Mouse (Mus musculus) heart, embryonic 15.5 days (tissue): ENCODE data around the gene Clec2d. TPM values are rescaled to one million over a fixed set of nuclear protein-coding genes. Genes with fewer than 3 reads are reported as not detected.
"Not testable (repeated sequence)": the region's sequence is repeated elsewhere in the genome, so short reads cannot be mapped to it uniquely, and the experiment has no call there.

Experiments used
- ATAC-seq: fragments of 200-750 bp; cut with Nextera tagmentation; replicated peaks from 2 replicates; pipeline ENCODE4 v1.8.0; 2017; ENCODE audit warnings: low read depth, moderate TSS enrichment; ENCODE audit not compliant: insufficient number of reproducible peaks, insufficient read depth, low FRiP score
- H3K27ac ChIP-seq: fragments of 300-500 bp; sonication (generic); 2 replicates; pipeline ENCODE4 v1.5.1; 2015; ENCODE audit warnings: mild to moderate bottlenecking, inconsistent platforms
- H3K27me3 ChIP-seq: fragments of 300-500 bp; sonication (generic); 2 replicates; pipeline ENCODE4 v1.6.1; 2015; ENCODE audit warnings: inconsistent platforms
- H3K36me3 ChIP-seq: fragments of 300-500 bp; sonication (generic); 2 replicates; pipeline ENCODE4 v1.6.1; 2015; ENCODE audit warnings: mild to moderate bottlenecking, inconsistent platforms
- H3K4me1 ChIP-seq: fragments of 300-500 bp; sonication (generic); replicated peaks from 2 replicates; pipeline ENCODE4 v1.6.1; 2015; ENCODE audit warnings: inconsistent platforms
- H3K4me2 ChIP-seq: fragments of 300-500 bp; sonication (generic); 2 replicates; pipeline ENCODE4 v1.6.1; 2015; ENCODE audit warnings: inconsistent platforms, mild to moderate bottlenecking, moderate library complexity
- H3K4me3 ChIP-seq: fragments of 300-500 bp; sonication (generic); 2 replicates; pipeline ENCODE4 v1.5.1; 2015; ENCODE audit warnings: mild to moderate bottlenecking, inconsistent platforms
- H3K9ac ChIP-seq: fragments of 300-500 bp; sonication (generic); 2 replicates; pipeline ENCODE4 v1.6.1; 2015; ENCODE audit warnings: mild to moderate bottlenecking, inconsistent platforms
- H3K9me3 ChIP-seq: fragments of 300-500 bp; sonication (generic); replicated peaks from 2 replicates; pipeline ENCODE4 v1.6.1; 2016; ENCODE audit warnings: inconsistent platforms
- WGBS: fragments of 180-500 bp; shearing (Covaris S2); methylation state at CpG from one replicate; pipeline ENCODE4 v1.1.7; 2015; ENCODE audit warnings: mixed read lengths; 5-methylcytosine and 5-hydroxymethylcytosine counted together
- polyA plus RNA-seq: library from polyadenylated mRNA; unstranded; fragments of >200 nt; fragmentation: Nextera tagmentation; extraction: Ambion mirVana; gene quantifications from 2 replicates; pipeline ENCODE4 v1.2.1, GENCODE M21; 2015

Clec2d gene
- polyA plus RNA-seq, 1 experiment from 2014 or later = 0.37 TPM

GRCm38 (mm10) chr6:129187816-129188215 lies 7.4 kb downstream of the Clec2d start:
- H3K36me3 ChIP-seq = peaks cover 31% of the 10 kb centered on the region
- H3K9me3 ChIP-seq, H3K27ac ChIP-seq, H3K4me1 ChIP-seq, H3K4me2 ChIP-seq, ATAC-seq, H3K9ac ChIP-seq, H3K27me3 ChIP-seq, H3K4me3 ChIP-seq: not testable (repeated sequence)
- 89% methylated on average over 3 of the region's 3 CpGs for WGBS

- no peaks in the 10 kb centered on the region for H3K27me3 ChIP-seq
- no peaks in the 10 kb centered on the region for H3K9me3 ChIP-seq
- no peak overlapping the region for H3K4me2 ChIP-seq
- H3K27ac ChIP-seq = no peak overlapping the region
- H3K36me3 ChIP-seq = no peaks in the 10 kb centered on the region
- no peak overlapping the region for H3K9ac ChIP-seq
- H3K4me3 ChIP-seq = no peak overlapping the region
- WGBS = 83% methylated on average over 2 of the region's 2 CpGs
- no peaks in the 10 kb centered on the region for H3K4me1 ChIP-seq
- no peak for ATAC-seq
Measured at GRCm38 (mm10) chr6:129193431-129193830, 13.0 kb downstream of the Clec2d start.

GRCm38 (mm10) chr6:129200066-129200465 lies 19.7 kb downstream of the Clec2d start:
- not testable (repeated sequence) for H3K4me1 ChIP-seq, H3K27ac ChIP-seq, H3K27me3 ChIP-seq, H3K36me3 ChIP-seq, H3K9ac ChIP-seq, H3K4me2 ChIP-seq, H3K9me3 ChIP-seq, H3K4me3 ChIP-seq, ATAC-seq

- WGBS = 83% methylated on average over 1 of the region's 1 CpGs
- H3K9me3 ChIP-seq = no peaks in the 10 kb centered on the region
Measured at GRCm38 (mm10) chr6:129202306-129202705, 21.9 kb downstream of the Clec2d start.

GRCm38 (mm10) chr6:129204342-129204741 lies 23.9 kb downstream of the Clec2d start:
- no peak for ATAC-seq
- Histone ChIP-seq H3K4me3 (no peak overlapping the region), H3K4me2 (no peak overlapping the region), H3K9me3 (no peaks in the 10 kb centered on the region), H3K36me3 (no peaks in the 10 kb centered on the region), H3K9ac (no peak overlapping the region), H3K27ac (no peak overlapping the region), H3K4me1 (no peaks in the 10 kb centered on the region), H3K27me3 (no peaks in the 10 kb centered on the region)
- WGBS = 75% methylated on average over 1 of the region's 1 CpGs

More at GRCm38 (mm10) chr6:129202306-129202705, 21.9 kb downstream of the Clec2d start:
- no peak overlapping the region for H3K9ac ChIP-seq
- no peaks in the 10 kb centered on the region for H3K4me1 ChIP-seq
- H3K4me3 ChIP-seq = no peak overlapping the region
- H3K36me3 ChIP-seq = no peaks in the 10 kb centered on the region
- H3K4me2 ChIP-seq = no peak overlapping the region
- no peak overlapping the region for H3K27ac ChIP-seq
- H3K27me3 ChIP-seq = no peaks in the 10 kb centered on the region
- no peak for ATAC-seq

GRCm38 (mm10) chr6:129204838-129205237 lies 24.4 kb downstream of the Clec2d start:
- Histone ChIP-seq H3K4me1 (no peaks in the 10 kb centered on the region), H3K9me3 (no peaks in the 10 kb centered on the region), H3K9ac (no peak overlapping the region), H3K4me3 (no peak overlapping the region), H3K27ac (no peak overlapping the region), H3K27me3 (no peaks in the 10 kb centered on the region), H3K4me2 (no peak overlapping the region), H3K36me3 (no peaks in the 10 kb centered on the region)
- no peak for ATAC-seq
- WGBS = 76% methylated on average over 3 of the region's 3 CpGs

- Histone ChIP-seq H3K4me3 (no peak overlapping the region), H3K9ac (no peak overlapping the region), H3K4me1 (no peaks in the 10 kb centered on the region), H3K36me3 (no peaks in the 10 kb centered on the region), H3K9me3 (no peaks in the 10 kb centered on the region), H3K27ac (no peak overlapping the region), H3K4me2 (no peak overlapping the region), H3K27me3 (no peaks in the 10 kb centered on the region)
- 82% methylated on average over 5 of the region's 5 CpGs for WGBS
- no peak for ATAC-seq
Measured at GRCm38 (mm10) chr6:129208891-129209519, 28.6 kb downstream of the Clec2d start.

- Histone ChIP-seq H3K27me3 (no peaks in the 10 kb centered on the region), H3K9ac (no peak overlapping the region), H3K36me3 (no peaks in the 10 kb centered on the region), H3K4me1 (no peaks in the 10 kb centered on the region), H3K27ac (no peak overlapping the region), H3K9me3 (no peaks in the 10 kb centered on the region), H3K4me2 (no peak overlapping the region), H3K4me3 (no peak overlapping the region)
- ATAC-seq = no peak
- 65% methylated on average over 1 of the region's 1 CpGs for WGBS
Measured at GRCm38 (mm10) chr6:129209785-129210446, 29.5 kb downstream of the Clec2d start.

GRCm38 (mm10) chr6:129210447-129210790 lies 30.0 kb downstream of the Clec2d start:
- Histone ChIP-seq H3K36me3 (no peaks in the 10 kb centered on the region), H3K9ac (no peak overlapping the region), H3K4me1 (no peaks in the 10 kb centered on the region), H3K4me2 (no peak overlapping the region), H3K9me3 (no peaks in the 10 kb centered on the region), H3K27ac (no peak overlapping the region), H3K4me3 (no peak overlapping the region), H3K27me3 (no peaks in the 10 kb centered on the region)
- WGBS = 55% methylated on average over 4 of the region's 4 CpGs
- ATAC-seq = no peak

GRCm38 (mm10) chr6:129212421-129213195 lies 32.2 kb downstream of the Clec2d start:
- Histone ChIP-seq H3K27ac (no peak overlapping the region), H3K4me1 (0 out of 2 replicates have a peak, but pooled peaks cover 4% of the 10 kb centered on the region), H3K4me3 (no peak overlapping the region), H3K27me3 (no peaks in the 10 kb centered on the region), H3K4me2 (no peak overlapping the region), H3K9me3 (no peaks in the 10 kb centered on the region), H3K36me3 (no peaks in the 10 kb centered on the region), H3K9ac (no peak overlapping the region)
- no peak for ATAC-seq

GRCm38 (mm10) chr6:129213497-129213896 lies 33.1 kb downstream of the Clec2d start:
- Histone ChIP-seq H3K4me1 (0 out of 2 replicates have a peak, but pooled peaks cover 4% of the 10 kb centered on the region), H3K36me3 (no peaks in the 10 kb centered on the region), H3K9ac (no peak overlapping the region), H3K4me3 (no peak overlapping the region), H3K9me3 (no peaks in the 10 kb centered on the region), H3K27me3 (no peaks in the 10 kb centered on the region), H3K4me2 (no peak overlapping the region), H3K27ac (no peak overlapping the region)
- no peak for ATAC-seq
- 43% methylated on average over 1 of the region's 1 CpGs for WGBS
